Mouse (Mus musculus): ENCODE measurements at regions not wholly inside any gene's neighbourhood (a gene's known extent, or its start where the extent isn't known, plus 50 kb on each side); places are given as distances from the start of the nearest gene placed in this dataset.

GRCm38 (mm10) chr16:76232680-76233079, 140.9 kb downstream of the Nrip1 start:
- Histone ChIP-seq H3K27me3 (ENCODE audit: insufficient read depth, low read length) (no peaks in the 10 kb centered on the region), H3K9ac (no peak overlapping the region), H3K4me3 (ENCODE audit: low read depth, low read length) (no peak overlapping the region), H3K4me1 (ENCODE audit: insufficient read depth) (peaks cover 6% of the 10 kb centered on the region; the same call in 1 of the 2 replicates), H3K4me2 (no peak overlapping the region), H3K36me3 (ENCODE audit: insufficient read depth) (no peaks in the 10 kb centered on the region), H3K27ac (ENCODE audit: low read depth) (no peak overlapping the region), H3K9me3 (ENCODE audit: low read depth, low read length) (no peaks in the 10 kb centered on the region)
- 46% methylated on average over 4 of the region's 4 CpGs for WGBS
- TF ChIP-seq CTCF (IDR thresholded peaks at IDR 0.05; ENCODE audit: low read depth) = no peak
- peak; percentile 12 for DNase-seq
- ATAC-seq (ENCODE audit: insufficient read depth) = no peak

- WGBS = 15% methylated on average over 3 of the region's 3 CpGs
- H3K27me3 ChIP-seq (ENCODE audit: insufficient read depth, low read length) = no peaks in the 10 kb centered on the region
- peak; percentile 47; the same call in 1 of the 2 replicates for ATAC-seq (ENCODE audit: insufficient read depth)
These were observed 141.5 kb downstream of the Nrip1 start for GRCm38 (mm10) chr16:76232174-76232573.

GRCm38 (mm10) chr16:76230516-76231302, 142.9 kb downstream of the Nrip1 start:
- DNase-seq (no peak), ATAC-seq (ENCODE audit: insufficient read depth) (no peak)
- Histone ChIP-seq H3K4me1 (ENCODE audit: insufficient read depth) (peaks cover 6% of the 10 kb centered on the region; the same call in 1 of the 2 replicates), H3K9ac (no peak overlapping the region), H3K9me3 (ENCODE audit: low read depth, low read length) (no peaks in the 10 kb centered on the region), H3K4me3 (ENCODE audit: low read depth, low read length) (no peak overlapping the region), H3K27ac (ENCODE audit: low read depth) (no peak overlapping the region), H3K27me3 (ENCODE audit: insufficient read depth, low read length) (no peaks in the 10 kb centered on the region), H3K4me2 (no peak overlapping the region), H3K36me3 (ENCODE audit: insufficient read depth) (no peaks in the 10 kb centered on the region)
- WGBS = 92% methylated on average over 4 of the region's 4 CpGs
- no peak for TF ChIP-seq CTCF (IDR thresholded peaks at IDR 0.05; ENCODE audit: low read depth)

More at GRCm38 (mm10) chr16:76232174-76232573, 141.5 kb downstream of the Nrip1 start:
- Histone ChIP-seq H3K4me2 (no peak overlapping the region), H3K27ac (ENCODE audit: low read depth) (no peak overlapping the region), H3K9me3 (ENCODE audit: low read depth, low read length) (no peaks in the 10 kb centered on the region), H3K9ac (no peak overlapping the region), H3K36me3 (ENCODE audit: insufficient read depth) (no peaks in the 10 kb centered on the region), H3K4me1 (ENCODE audit: insufficient read depth) (peaks cover 6% of the 10 kb centered on the region; the same call in 1 of the 2 replicates), H3K4me3 (ENCODE audit: low read depth, low read length) (no peak overlapping the region)
- no peak for TF ChIP-seq CTCF (IDR thresholded peaks at IDR 0.05; ENCODE audit: low read depth)
- peak; percentile 40 for DNase-seq

- no peak overlapping the region for H3K9ac ChIP-seq
- H3K4me3 ChIP-seq (ENCODE audit: low read depth, low read length) = no peak overlapping the region
- no peaks in the 10 kb centered on the region for H3K27me3 ChIP-seq (ENCODE audit: insufficient read depth, low read length)
- H3K4me2 ChIP-seq = no peak overlapping the region
- no peak for TF ChIP-seq CTCF (IDR thresholded peaks at IDR 0.05; ENCODE audit: low read depth)
- ATAC-seq (ENCODE audit: insufficient read depth) (no peak), DNase-seq (no peak)
- H3K9me3 ChIP-seq (ENCODE audit: low read depth, low read length) = no peaks in the 10 kb centered on the region
- no peak overlapping the region for H3K27ac ChIP-seq (ENCODE audit: low read depth)
- WGBS = 76% methylated on average over 4 of the region's 4 CpGs
- H3K36me3 ChIP-seq (ENCODE audit: insufficient read depth) = no peaks in the 10 kb centered on the region
- H3K4me1 ChIP-seq (ENCODE audit: insufficient read depth) = peaks cover 14% of the 10 kb centered on the region; the same call in 1 of the 2 replicates
These were observed 145.2 kb downstream of the Nrip1 start for GRCm38 (mm10) chr16:76228451-76228850.

GRCm38 (mm10) chr16:76226446-76226845, 147.2 kb downstream of the Nrip1 start:
- Histone ChIP-seq H3K9me3 (ENCODE audit: low read depth, low read length) (no peaks in the 10 kb centered on the region), H3K36me3 (ENCODE audit: insufficient read depth) (no peaks in the 10 kb centered on the region), H3K4me3 (ENCODE audit: low read depth, low read length) (no peak overlapping the region), H3K27ac (ENCODE audit: low read depth) (no peak overlapping the region), H3K27me3 (ENCODE audit: insufficient read depth, low read length) (no peaks in the 10 kb centered on the region), H3K9ac (no peak overlapping the region), H3K4me1 (ENCODE audit: insufficient read depth) (peaks cover 8% of the 10 kb centered on the region; the same call in 1 of the 2 replicates), H3K4me2 (no peak overlapping the region)
- TF ChIP-seq CTCF (IDR thresholded peaks at IDR 0.05; ENCODE audit: low read depth) = no peak
- WGBS = 64% methylated on average over 7 of the region's 7 CpGs
- no peak; the same call in 1 of the 2 replicates for ATAC-seq (ENCODE audit: insufficient read depth)
- DNase-seq = peak; percentile 60

- no peak overlapping the region for H3K27ac ChIP-seq (ENCODE audit: low read depth)
- 32% methylated on average over 12 of the region's 12 CpGs for WGBS
- no peaks in the 10 kb centered on the region for H3K36me3 ChIP-seq (ENCODE audit: insufficient read depth)
- H3K4me1 ChIP-seq (ENCODE audit: insufficient read depth) = peaks cover 8% of the 10 kb centered on the region; the same call in 1 of the 2 replicates
- no peaks in the 10 kb centered on the region for H3K27me3 ChIP-seq (ENCODE audit: insufficient read depth, low read length)
- no peak overlapping the region for H3K9ac ChIP-seq
- DNase-seq (peak; percentile 24), ATAC-seq (ENCODE audit: insufficient read depth) (no peak)
- H3K4me3 ChIP-seq (ENCODE audit: low read depth, low read length) = no peak overlapping the region
- H3K4me2 ChIP-seq = peak overlapping the region; percentile 29; the same call in 1 of the 2 replicates
- no peak for TF ChIP-seq CTCF (IDR thresholded peaks at IDR 0.05; ENCODE audit: low read depth)
- H3K9me3 ChIP-seq (ENCODE audit: low read depth, low read length) = no peaks in the 10 kb centered on the region
These were observed 147.9 kb downstream of the Nrip1 start for GRCm38 (mm10) chr16:76225587-76226226.

All from lung, embryonic 14.5 days (tissue).